Mouse (Mus musculus) spleen, postnatal 14 days (tissue): ENCODE measurements around the gene Cox7b2.
"Not testable (repeated sequence)": the region's sequence is repeated elsewhere in the genome, so short reads cannot be mapped to it uniquely, and the experiment has no call there.

Source experiments
- DNase-seq, 2 experiments: peaks; one replicate each; pipeline ENCODE4 v3.0.0; 2021 to 2022; ENCODE audit warnings: low spot score in 2 of 2

The Cox7b2 gene

DNA sequence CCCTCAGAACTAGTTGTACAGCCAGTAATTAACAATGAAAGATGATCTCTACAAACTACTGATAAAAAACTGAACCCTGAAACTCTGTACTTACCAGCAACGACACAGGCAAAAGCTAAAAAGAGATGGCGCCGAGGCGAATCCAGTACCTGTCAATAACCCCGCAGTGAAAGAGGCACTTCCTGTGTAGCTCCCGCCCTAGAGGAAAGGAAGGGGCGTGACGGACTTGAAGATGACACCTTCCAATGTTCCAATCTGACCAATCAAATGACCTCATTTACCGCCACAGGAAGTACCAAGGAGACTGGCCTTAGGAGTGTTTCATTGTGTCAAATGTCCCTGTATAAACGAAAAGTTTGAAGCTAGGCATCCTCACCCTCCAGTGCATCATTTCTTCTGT, at the start of gene Cox7b2:
Cox7b2 (minus strand) TSS at position 127 of the 400 bp plus-strand sequence.
- no peak for DNase-seq

DNA sequence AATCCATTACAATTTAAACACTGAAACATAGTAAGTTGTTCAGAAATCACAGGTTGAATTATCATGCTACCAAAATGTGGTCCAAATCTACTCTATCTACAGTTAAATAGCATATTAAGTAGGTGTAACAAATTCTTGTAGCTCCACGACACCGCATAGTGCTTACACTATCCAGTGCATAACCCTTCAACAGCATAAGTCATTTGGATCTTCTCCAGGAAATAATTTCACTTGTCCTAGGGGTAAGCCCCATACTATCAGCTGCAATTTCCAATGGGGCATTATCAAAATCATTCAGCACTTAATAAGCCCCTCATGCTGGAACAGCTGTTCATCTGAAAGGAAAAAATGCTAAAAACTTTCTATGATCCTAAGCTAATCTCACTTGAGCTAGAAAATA, 47.3 kb upstream of the Cox7b2 start:
- no peak for DNase-seq

DNA sequence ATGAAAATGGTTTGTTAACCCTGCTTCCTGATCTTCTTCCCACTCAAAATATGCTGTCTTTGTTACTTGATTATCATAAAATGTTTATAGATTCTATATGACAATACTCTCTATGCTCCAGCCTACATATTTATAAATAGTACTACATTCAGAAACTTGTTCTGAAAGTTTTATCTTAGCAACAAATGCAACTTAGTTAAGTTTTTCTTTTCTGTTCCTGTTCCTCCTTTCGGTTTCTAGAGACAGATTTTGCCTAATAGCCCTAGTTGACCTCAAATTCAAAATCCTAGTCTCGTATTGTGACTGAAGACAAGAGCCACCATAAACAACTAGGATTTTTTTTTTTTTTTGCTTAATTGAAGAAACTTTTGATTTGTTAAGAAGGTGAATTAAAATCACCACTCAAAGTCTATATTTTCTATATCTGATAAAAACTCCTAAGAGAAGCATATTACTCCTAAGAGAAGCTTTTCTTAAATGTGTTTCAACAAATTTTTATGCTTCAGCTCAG, 45.8 kb upstream of the Cox7b2 start:
- no peak for DNase-seq

DNA sequence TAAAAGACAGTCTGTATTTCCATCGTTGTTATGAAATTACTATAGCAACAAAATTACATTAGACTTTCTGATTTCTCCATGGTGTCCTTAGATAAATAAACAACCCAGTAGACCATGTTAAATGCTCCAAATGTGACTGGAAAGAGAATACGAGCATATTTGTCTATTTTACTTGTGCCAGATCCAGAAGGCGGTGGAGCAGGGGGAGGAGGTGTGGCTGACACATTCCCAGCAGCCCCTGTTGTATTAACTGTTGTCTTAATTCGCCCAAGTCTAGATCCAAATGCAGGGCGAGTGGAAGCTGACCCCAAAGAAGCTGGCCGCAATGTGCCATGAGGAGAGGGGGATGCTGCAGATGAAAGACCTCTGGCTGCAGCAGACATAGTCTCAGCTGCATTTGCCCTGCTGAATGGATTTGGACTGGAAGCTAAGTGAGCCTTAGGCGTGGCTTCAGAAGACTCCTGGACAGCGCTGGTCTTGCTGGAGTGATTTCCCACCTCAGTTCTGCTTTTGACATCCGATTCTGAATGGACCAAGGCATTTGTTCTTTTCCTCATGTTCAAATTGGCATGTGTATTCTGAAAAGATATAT, 23.7 kb upstream of the Cox7b2 start:
- DNase-seq, result no peak

DNA sequence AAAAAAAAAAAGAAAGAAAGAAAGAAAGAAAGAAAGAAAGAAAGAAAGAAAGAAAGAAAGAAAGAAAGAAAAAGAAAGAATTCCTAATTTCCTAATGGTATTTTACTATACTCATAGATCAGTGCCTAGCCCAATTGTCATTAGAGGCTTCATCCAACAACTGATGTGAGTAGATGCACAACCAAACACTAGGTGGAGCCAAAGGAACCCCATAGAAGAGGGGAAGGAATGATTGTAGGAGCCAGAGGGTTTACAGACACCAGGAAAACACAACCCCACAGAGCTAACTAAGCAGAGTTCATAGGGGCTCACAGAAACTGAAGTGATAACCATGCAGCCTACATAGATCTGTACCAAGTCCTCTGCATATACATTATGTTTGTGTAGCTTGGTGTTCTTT, 2.5 kb downstream of the Cox7b2 start:
- no peak for DNase-seq

DNA sequence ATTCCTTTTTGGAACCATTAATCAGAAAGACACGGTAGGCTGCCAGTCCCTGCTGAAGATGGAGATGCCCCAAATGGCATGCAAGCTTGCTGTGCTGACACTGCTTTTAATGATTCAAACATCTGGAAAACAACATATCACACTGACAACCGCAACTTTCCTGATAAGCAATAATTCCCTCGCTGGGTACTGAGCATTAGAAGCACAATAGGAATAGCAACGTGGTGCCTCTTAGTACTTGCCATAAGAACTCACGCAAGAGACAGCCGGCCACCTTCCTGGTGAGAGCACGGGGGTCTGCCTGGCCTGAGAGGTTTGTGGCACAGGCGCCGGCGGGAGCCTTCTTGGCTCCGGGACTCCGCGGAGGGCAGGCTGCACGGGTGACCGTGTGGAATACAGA, 22.5 kb downstream of the Cox7b2 start:
- not testable (repeated sequence) for DNase-seq

DNA sequence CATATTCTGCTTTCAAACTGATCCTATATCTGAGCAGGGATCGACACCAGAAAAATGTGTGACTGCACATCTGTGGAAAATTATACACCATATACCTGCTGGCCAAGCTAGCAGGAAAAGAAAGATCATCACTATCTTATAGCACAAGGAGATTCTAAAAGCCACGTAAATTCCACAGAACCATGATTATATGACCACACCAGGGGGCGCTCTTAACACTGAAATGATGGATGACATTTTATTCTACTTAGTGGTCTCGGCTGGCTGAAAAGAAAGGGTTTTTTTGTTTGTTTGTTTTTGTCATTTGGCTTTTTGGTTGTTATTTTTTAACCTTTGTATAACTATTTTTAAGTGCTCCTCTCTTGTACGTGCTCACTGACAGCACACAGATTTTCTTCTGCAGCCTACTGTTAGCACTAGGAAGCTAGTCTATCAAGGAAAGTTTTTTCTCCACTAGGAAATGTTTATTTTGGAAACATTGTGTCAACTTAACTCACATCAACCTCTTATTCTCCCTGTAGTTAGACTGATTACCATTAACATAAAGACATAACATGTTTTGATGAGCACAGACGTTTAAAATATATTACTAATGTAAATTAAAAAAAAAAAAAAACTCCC, 45.8 kb downstream of the Cox7b2 start:
- DNase-seq, result peak in 1 of 2 experiments; percentile 8

DNA sequence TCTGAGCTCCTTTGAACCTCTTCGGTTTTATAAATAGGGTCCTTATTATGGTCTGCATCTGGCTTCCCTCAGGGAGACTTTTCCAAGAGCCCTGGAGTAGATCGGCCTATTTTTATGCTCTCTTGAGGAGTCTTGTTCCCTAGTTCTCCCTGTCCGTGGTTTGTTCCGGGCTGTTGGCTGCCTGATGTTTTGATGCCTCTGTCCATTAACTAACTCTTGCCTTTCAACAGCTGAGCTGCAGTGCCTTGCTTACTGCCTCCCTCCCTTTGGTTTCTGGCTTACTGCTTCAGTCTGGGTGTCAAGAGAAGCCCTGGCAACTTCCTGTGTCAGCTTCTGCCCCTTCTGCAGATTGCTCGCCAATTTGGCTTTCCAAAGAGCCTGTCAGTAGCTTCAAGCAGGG, 52.4 kb downstream of the Cox7b2 start:
- no peak for DNase-seq

DNA sequence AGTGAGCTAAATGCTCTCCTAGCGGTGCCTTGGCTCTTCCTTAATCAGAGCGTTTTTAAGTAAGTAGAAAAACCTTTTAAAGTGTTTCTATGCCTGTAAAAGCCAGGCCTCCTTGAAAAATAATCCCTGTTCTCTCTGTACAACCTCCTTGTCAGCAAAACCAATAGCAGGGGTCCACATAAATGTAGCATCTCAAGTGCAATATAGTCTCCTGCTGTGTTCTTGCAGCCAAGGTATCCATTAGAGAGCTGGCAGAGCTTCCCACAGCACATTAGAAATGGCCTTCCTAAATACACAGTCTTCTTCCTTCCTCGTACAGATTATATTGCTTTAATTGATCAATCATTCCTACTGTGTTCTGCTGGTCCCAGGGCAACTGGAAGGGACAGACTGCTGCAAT, 91.0 kb downstream of the Cox7b2 start:
- no peak for DNase-seq

DNA sequence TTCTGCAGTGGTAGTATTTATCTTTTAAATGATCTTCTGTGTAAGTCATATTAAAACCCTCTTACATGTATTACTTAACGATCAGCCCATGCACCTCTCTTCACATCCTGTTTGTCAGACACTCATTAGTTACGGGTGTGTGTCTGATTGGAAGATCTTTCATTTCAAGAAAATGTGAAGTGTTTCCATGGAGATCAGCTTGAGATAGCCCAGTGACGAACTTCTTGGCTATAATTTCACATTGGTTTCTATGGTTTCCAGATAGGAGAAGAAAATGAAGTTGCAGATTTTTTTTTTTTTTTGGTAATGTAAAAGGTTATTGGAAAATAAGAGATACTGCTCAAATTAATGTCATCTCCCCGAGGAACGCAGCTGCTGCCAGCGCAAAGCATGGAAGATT, 107.8 kb downstream of the Cox7b2 start:
- DNase-seq, result no peak
